Mouse (Mus musculus) liver, postnatal 0 days (tissue): Measurements from ENCODE around the gene Eif2a. TPM values are rescaled to one million over a fixed set of nuclear protein-coding genes. Genes with fewer than 3 reads are reported as not detected.

Source experiments
- ATAC-seq: fragments of 200-750 bp; cut with Nextera tagmentation; 2 replicates; pipeline ENCODE4 v1.8.0; 2017; ENCODE audit warnings: mild to moderate bottlenecking, moderate library complexity
- DNase-seq: peaks from one replicate; pipeline ENCODE4 v3.0.0-alpha.2; 2016
- H3K27ac ChIP-seq: fragments of 300-500 bp; sonication (generic); 2 replicates; pipeline ENCODE4 v1.5.1; 2014; ENCODE audit warnings: antibody characterized with exemption, moderate library complexity, mild to moderate bottlenecking, low read depth
- H3K27me3 ChIP-seq: fragments of 300-500 bp; sonication (generic); 2 replicates; pipeline ENCODE4 v1.6.1; 2014; ENCODE audit warnings: low read length, control low read depth, mixed read lengths; ENCODE audit not compliant: insufficient read depth
- H3K36me3 ChIP-seq: fragments of 300-500 bp; sonication (generic); replicated peaks from 2 replicates; pipeline ENCODE4 v1.6.1; 2014; ENCODE audit warnings: mild to moderate bottlenecking, control low read depth, low read length, moderate library complexity, mixed read lengths; ENCODE audit not compliant: insufficient read depth
- H3K4me1 ChIP-seq: fragments of 300-500 bp; sonication (generic); 2 replicates; pipeline ENCODE4 v1.6.1; 2014; ENCODE audit warnings: antibody characterized with exemption, mild to moderate bottlenecking, control low read depth; ENCODE audit not compliant: insufficient read depth
- H3K4me2 ChIP-seq: fragments of 300-500 bp; sonication (generic); 2 replicates; pipeline ENCODE4 v1.6.1; 2014; ENCODE audit warnings: low read depth, mild to moderate bottlenecking, low read length, moderate library complexity, mixed read lengths
- H3K4me3 ChIP-seq: fragments of 300-500 bp; sonication (generic); 2 replicates; pipeline ENCODE4 v1.5.1; 2014; ENCODE audit warnings: low read depth, low read length
- H3K9ac ChIP-seq: fragments of 300-500 bp; sonication (generic); replicated peaks from 2 replicates; pipeline ENCODE4 v1.6.1; 2014; ENCODE audit warnings: mild to moderate bottlenecking, moderate library complexity
- H3K9me3 ChIP-seq: fragments of 300-500 bp; sonication (generic); 2 replicates; pipeline ENCODE4 v1.6.1; 2016; ENCODE audit warnings: mild to moderate bottlenecking, control low read depth, low read length, mixed read lengths
- CTCF ChIP-seq: sonication (generic); IDR thresholded peaks from 2 replicates; pipeline ENCODE4 v1.5.1; 2016; ENCODE audit warnings: antibody characterized with exemption, low read depth
- EP300 ChIP-seq: IDR thresholded peaks from 2 replicates; pipeline ENCODE4 v1.6.1; 2016; ENCODE audit warnings: antibody characterized with exemption, low read depth, mild to moderate bottlenecking
- WGBS: fragments of 180-500 bp; shearing (Covaris S2); extraction: QIAGEN DNeasy Blood & Tissue Kit; methylation state at CpG from one replicate; pipeline ENCODE4 v1.1.7; 2014; ENCODE audit not compliant: insufficient replicate concordance; 5-methylcytosine and 5-hydroxymethylcytosine counted together
- polyA plus RNA-seq: library from polyadenylated mRNA; unstranded; fragments of >200 nt; fragmentation: Nextera tagmentation; extraction: Ambion mirVana; gene quantifications from 2 replicates; pipeline ENCODE4 v1.2.1, GENCODE M21; 2015

Gene Eif2a
- polyA plus RNA-seq: 20.1 and 20.6 TPM in 2 replicates

GRCm38 (mm10) chr3:58525652-58526407 lies at the start of gene Eif2a, which contains the start of gene Serp1:
Eif2a (plus strand) TSS chr3:58525821.
Serp1 (minus strand) TSS chr3:58525892.
- Histone ChIP-seq H3K27ac (peak within 1 kb of the TSS; percentile 100), H3K4me3 (peak within 1 kb of the TSS; percentile 99), H3K27me3 (no peaks in the 10 kb centered on the region), H3K9me3 (no peaks in the 10 kb centered on the region), H3K36me3 (peaks cover 17% of the 10 kb centered on the region), H3K9ac (peak within 1 kb of the TSS; percentile 100), H3K4me1 (peaks cover 14% of the 10 kb centered on the region), H3K4me2 (peak within 1 kb of the TSS; percentile 86)
- no peak for TF ChIP-seq CTCF
- TF ChIP-seq EP300: peak; percentile 59; the same call in 1 of the 2 replicates
- WGBS: under 1% methylated on average over 52 of the region's 57 CpGs
- DNase-seq (peak; percentile 98), ATAC-seq (peak; percentile 99)

GRCm38 (mm10) chr3:58478755-58479455 lies 46.7 kb upstream of the Eif2a start:
- 72% methylated on average over 2 of the region's 2 CpGs for WGBS
- no peaks in the 10 kb centered on the region for H3K9me3 ChIP-seq
- no peaks in the 10 kb centered on the region for H3K4me1 ChIP-seq
- no peak for DNase-seq
- no peak overlapping the region for H3K4me2 ChIP-seq
- H3K9ac ChIP-seq: no peak overlapping the region
- TF ChIP-seq CTCF: no peak
- no peak for TF ChIP-seq EP300
- peak; percentile 60; the same call in 1 of the 2 replicates for ATAC-seq
- no peak overlapping the region for H3K4me3 ChIP-seq
- no peaks in the 10 kb centered on the region for H3K36me3 ChIP-seq
- no peak overlapping the region for H3K27ac ChIP-seq
- no peaks in the 10 kb centered on the region for H3K27me3 ChIP-seq

- WGBS: 70% methylated on average over 7 of the region's 7 CpGs
- DNase-seq (no peak), ATAC-seq (no peak)
These were observed 39.7 kb upstream of the Eif2a start for GRCm38 (mm10) chr3:58485883-58486282.

GRCm38 (mm10) chr3:58487121-58487520 lies 38.5 kb upstream of the Eif2a start:
- Histone ChIP-seq H3K36me3 (no peaks in the 10 kb centered on the region), H3K27ac (no peak overlapping the region), H3K9me3 (peaks cover 5% of the 10 kb centered on the region; the same call in 1 of the 2 replicates), H3K4me3 (no peak overlapping the region), H3K27me3 (no peaks in the 10 kb centered on the region), H3K9ac (no peak overlapping the region), H3K4me2 (no peak overlapping the region), H3K4me1 (no peaks in the 10 kb centered on the region)
- DNase-seq: no peak
- no peak for ATAC-seq
- WGBS: 66% methylated on average over 3 of the region's 3 CpGs
- TF ChIP-seq EP300 (no peak), CTCF (peak; percentile 50)

More at GRCm38 (mm10) chr3:58485883-58486282, 39.7 kb upstream of the Eif2a start:
- no peaks in the 10 kb centered on the region for H3K4me1 ChIP-seq
- H3K27ac ChIP-seq: no peak overlapping the region
- no peaks in the 10 kb centered on the region for H3K36me3 ChIP-seq
- no peak overlapping the region for H3K9ac ChIP-seq
- H3K9me3 ChIP-seq: peaks cover 5% of the 10 kb centered on the region; the same call in 1 of the 2 replicates
- no peaks in the 10 kb centered on the region for H3K27me3 ChIP-seq
- TF ChIP-seq CTCF (peak; percentile 74), EP300 (no peak)
- H3K4me3 ChIP-seq: no peak overlapping the region
- H3K4me2 ChIP-seq: no peak overlapping the region

- DNase-seq (no peak), ATAC-seq (no peak)
- no peaks in the 10 kb centered on the region for H3K4me1 ChIP-seq
- H3K27me3 ChIP-seq: no peaks in the 10 kb centered on the region
- peak; percentile 50 for TF ChIP-seq CTCF
- no peak for TF ChIP-seq EP300
- H3K9ac ChIP-seq: no peak overlapping the region
- no peak overlapping the region for H3K27ac ChIP-seq
- no peak overlapping the region for H3K4me3 ChIP-seq
- 59% methylated on average over 7 of the region's 8 CpGs for WGBS
- H3K9me3 ChIP-seq: peaks cover 5% of the 10 kb centered on the region; the same call in 1 of the 2 replicates
- H3K4me2 ChIP-seq: no peak overlapping the region
- no peaks in the 10 kb centered on the region for H3K36me3 ChIP-seq
These were observed 37.4 kb upstream of the Eif2a start for GRCm38 (mm10) chr3:58487999-58488775.
